Mouse (Mus musculus) lung, adult 18-20 months (tissue): ENCODE data around the gene Spon1.

Source experiments
- DNase-seq, 2 experiments: peaks; one replicate each; pipeline ENCODE4 v3.0.0; 2022; ENCODE audit warnings: mixed read lengths in 2 of 2

The Spon1 gene

GRCm38 (mm10) chr7:113845191-113845590 lies 79.4 kb downstream of the Spon1 start:
- no peak for DNase-seq

GRCm38 (mm10) chr7:113846553-113846952 lies 80.8 kb downstream of the Spon1 start:
- DNase-seq: no peak

GRCm38 (mm10) chr7:113847041-113847819 lies 81.4 kb downstream of the Spon1 start:
- DNase-seq: no peak

- DNase-seq: no peak
Measured at GRCm38 (mm10) chr7:113850389-113850788, 84.6 kb downstream of the Spon1 start.

GRCm38 (mm10) chr7:113855396-113855795 lies 89.6 kb downstream of the Spon1 start:
- peak; percentile 14 to 17 for DNase-seq

GRCm38 (mm10) chr7:113856067-113856466 lies 90.3 kb downstream of the Spon1 start:
- DNase-seq: peak in 1 of 2 experiments; percentile 17

- peak in 1 of 2 experiments; percentile 12 for DNase-seq
Measured at GRCm38 (mm10) chr7:113859480-113859881, 93.7 kb downstream of the Spon1 start.

- DNase-seq: peak; percentile 11 to 42
Measured at GRCm38 (mm10) chr7:113861964-113862363, 96.2 kb downstream of the Spon1 start.

- DNase-seq: no peak
Measured at GRCm38 (mm10) chr7:113872846-113873245, 107.0 kb downstream of the Spon1 start.

- DNase-seq: peak in 1 of 2 experiments; percentile 16
Measured at GRCm38 (mm10) chr7:113877451-113877850, 111.7 kb downstream of the Spon1 start.

- DNase-seq: peak in 1 of 2 experiments; percentile 28
Measured at GRCm38 (mm10) chr7:113877926-113878325, 112.1 kb downstream of the Spon1 start.

- DNase-seq: no peak
Measured at GRCm38 (mm10) chr7:113879085-113879501, 113.3 kb downstream of the Spon1 start.

GRCm38 (mm10) chr7:113880021-113880420 lies 114.2 kb downstream of the Spon1 start:
- no peak for DNase-seq

GRCm38 (mm10) chr7:113890782-113891181 lies 125.0 kb downstream of the Spon1 start:
- no peak for DNase-seq

GRCm38 (mm10) chr7:113891491-113891890 lies 125.7 kb downstream of the Spon1 start:
- DNase-seq: no peak

GRCm38 (mm10) chr7:113893944-113894662 lies 128.3 kb downstream of the Spon1 start:
- no peak for DNase-seq

- no peak for DNase-seq
Measured at GRCm38 (mm10) chr7:113895266-113895665, 129.5 kb downstream of the Spon1 start.

- DNase-seq: no peak
Measured at GRCm38 (mm10) chr7:113898388-113898787, 132.6 kb downstream of the Spon1 start.

- DNase-seq: peak; percentile 25 to 31
Measured at GRCm38 (mm10) chr7:113901511-113901910, 135.7 kb downstream of the Spon1 start.

- no peak for DNase-seq
Measured at GRCm38 (mm10) chr7:113901941-113902515, 136.2 kb downstream of the Spon1 start.

GRCm38 (mm10) chr7:113903127-113903827 lies 137.5 kb downstream of the Spon1 start:
- DNase-seq: no peak

- DNase-seq: peak in 1 of 2 experiments; percentile 6
Measured at GRCm38 (mm10) chr7:113903939-113904338, 138.1 kb downstream of the Spon1 start.

- no peak for DNase-seq
Measured at GRCm38 (mm10) chr7:113904348-113904895, 138.6 kb downstream of the Spon1 start.
